Mouse (Mus musculus) adrenal gland, adult 8-10 months (tissue): Measurements from ENCODE around the gene Mtfp1. TPM values are rescaled to one million over a fixed set of nuclear protein-coding genes. Genes with fewer than 3 reads are reported as not detected.
"Not testable (repeated sequence)": the region's sequence is repeated elsewhere in the genome, so short reads cannot be mapped to it uniquely, and the experiment has no call there.

Source experiments
- DNase-seq: peaks from one replicate; pipeline ENCODE4 v3.0.0; 2022
- total RNA-seq, 4 experiments: library from RNA; stranded (reverse); gene quantifications; 2 replicates each; pipeline ENCODE4 v1.2.4; 2022

The Mtfp1 gene
- total RNA-seq: 10 to 100 TPM; 17.5 to 21.4 (median 18.9) TPM

DNA sequence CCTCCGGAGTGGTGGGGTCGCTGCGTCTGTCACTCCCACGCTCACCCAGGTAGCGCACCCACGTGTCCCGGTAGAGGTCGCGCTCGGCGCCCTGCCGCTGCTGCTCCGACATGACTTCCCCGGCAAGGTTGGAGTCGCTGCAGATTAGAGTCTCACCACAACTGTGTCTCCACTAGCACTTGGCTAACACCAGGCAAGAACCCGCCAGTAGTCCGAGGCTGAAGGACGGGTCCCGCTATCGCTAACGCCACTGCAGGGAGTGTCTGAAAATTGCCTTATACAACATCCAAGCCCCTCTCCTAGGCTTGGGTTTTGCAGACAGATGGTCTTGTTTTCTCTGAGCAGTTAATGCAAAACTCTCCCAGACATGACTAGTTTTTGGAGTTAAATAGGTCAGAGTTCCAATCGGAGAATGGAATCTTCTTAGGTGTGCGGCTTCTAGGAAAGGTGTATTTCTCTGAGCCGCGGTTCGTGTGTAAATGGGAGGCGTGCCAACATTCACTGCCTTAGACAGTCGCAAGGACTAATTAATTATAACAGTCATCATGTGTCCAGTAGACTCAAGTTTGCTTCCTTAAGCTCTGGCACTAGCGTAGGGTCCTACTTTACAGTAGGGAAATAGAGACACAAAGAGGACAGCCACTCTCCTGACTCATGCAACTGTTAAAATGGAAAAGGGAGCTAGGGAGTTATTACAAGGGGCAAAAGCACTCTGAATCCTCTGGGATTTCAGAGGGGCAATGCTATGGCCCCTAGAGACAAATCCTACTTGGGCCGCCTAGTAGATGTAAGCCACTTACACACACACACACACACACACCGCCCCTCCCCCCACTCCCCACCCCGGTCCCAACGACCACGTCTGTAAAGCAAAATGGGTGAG is at the start of gene Mtfp1:
Mtfp1 (minus strand) TSS at position 275 of the 883 bp plus-strand sequence.
- DNase-seq: peak; percentile 50

DNA sequence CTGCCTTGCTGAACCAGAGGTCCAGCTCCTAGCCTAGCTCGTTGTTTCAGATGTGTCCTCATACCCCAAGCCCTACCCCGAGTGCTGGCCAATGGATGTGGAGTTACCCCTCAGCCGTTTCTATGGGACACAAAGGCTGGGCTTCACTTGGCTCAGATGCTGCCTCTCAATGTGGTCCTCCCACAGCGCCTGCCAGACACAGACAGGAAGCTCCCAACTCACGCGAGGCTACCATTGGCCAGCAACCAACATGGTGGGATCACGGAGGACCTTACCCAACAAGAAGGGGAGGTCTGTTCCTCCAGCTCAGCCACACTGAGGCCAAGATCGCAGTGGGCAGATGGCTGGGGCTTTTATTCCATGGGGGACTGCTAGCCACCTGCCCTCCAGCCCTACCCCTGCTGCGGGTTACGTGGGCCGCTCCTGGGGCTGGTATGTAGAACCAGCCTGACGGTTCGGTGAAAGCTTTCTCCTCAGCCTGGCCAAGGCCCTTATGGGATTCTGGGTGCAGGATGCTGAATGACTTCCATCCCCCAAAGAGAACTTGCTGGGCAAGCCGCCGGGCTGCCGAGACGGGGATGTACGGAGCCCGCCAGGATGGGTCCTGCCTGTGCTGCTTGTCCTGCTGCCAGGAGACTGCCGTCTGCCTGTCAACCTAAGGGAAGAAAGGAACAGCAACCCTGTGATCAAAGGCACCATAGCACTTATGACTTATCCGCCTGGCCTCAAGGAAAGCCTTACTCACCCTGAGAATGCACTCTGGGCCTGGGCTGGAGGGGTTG is 48.2 kb upstream of the Mtfp1 start:
- DNase-seq: no peak

DNA sequence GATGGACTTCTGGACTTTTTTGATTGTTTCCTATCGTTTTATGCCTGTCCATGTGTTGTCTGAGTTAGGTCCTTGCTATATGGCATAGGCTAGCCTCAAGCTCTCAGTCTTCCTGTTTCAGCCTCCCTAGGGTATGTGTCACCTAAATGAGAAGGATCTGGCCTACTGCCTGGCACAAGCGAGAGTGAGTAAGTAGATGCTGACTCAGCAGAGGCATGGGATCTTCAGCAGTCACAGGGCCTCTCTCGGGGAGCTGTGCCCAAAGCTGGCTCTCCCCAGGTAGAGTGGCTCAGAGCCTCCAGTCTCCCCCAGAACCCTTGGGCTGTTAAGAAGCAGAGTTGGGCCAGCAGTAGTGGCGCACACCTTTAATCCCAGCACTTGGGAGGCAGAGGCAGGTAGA is 47.1 kb upstream of the Mtfp1 start:
- DNase-seq: no peak

DNA sequence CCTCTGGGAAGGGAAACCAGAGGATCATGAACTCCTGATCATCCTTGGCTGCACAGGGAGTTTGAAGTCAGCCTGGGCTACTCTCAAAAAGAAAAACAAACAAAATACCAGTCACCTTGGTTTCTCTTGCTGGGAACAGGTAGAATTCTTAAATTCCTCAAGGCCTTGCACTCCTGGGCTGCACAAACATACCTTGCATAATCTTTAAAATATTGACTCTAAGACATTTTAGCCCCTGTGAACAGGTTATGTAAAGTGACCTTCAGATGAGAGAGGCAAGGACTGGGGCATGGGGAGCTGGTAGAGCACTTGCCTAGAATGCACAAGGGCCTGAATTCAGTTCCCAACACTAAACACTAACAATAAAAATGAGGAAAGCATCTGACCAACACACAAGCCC is 46.3 kb upstream of the Mtfp1 start:
- no peak for DNase-seq

DNA sequence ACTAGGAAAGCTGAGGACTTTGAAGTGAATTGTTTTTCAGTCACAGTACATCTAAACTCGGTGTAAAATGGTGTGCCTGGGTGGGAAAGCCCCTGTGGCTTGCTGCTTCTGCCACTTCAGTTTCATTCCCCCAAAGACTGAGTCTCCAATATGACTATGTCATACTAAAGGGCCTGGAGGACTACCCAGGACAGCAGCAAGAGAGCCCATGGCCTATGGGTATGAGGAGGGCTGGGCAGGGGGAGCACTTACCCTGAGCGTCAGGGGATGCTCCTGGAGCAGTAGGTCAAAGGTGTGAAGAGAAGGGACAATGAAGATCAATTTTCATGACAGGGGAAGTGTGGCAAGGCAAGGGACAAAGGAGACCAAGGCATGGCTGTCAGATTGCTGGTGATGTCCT is 43.7 kb upstream of the Mtfp1 start:
- DNase-seq: no peak

DNA sequence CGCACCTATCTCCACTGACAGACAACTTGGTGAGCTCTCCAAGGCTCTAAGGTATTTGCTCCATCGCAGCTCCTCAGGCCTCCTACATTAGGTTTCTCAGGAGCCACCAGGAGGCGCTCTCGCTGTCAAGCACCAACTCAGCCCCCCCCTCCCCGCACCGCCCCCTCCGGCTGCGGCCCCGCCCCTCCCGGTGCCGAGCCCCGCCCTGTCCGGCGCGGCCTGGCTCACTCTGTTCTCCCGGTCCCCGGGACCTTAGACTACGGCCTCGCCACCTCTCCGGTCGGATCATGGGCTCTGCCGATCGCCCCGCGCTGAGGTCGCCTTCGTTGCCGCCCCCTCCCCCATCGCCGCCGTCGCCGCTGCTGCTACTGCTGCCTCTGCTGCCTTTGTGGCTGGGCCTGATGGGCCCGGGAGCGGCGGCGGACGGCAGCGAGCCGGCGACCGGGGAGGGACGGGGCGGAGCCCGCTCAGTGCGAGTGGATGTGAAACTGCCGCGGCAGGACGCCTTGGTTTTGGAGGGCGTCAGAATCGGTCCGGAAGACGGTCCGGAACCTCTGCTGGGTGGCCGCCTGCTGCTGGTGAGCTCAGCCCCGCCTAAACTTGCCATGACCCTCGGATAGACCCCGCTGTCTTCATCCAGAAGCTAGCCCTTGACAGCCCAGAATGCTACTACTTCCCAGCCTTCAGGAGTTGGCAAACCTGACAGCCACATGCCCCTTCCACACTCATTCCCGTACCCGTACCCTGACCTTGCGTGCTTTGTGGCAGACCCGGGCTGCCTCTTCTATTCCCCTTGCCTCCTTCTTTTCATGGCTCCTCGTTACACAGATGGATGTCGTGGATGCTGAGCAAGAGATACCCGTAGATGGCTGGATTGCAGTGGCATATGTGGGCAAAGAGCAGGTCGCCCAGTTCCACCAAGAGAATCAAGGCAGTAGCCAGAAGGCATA is 40.0 kb upstream of the Mtfp1 start, which contains the start of gene Rnf215:
Rnf215 (plus strand) TSS at position 217 of the 950 bp plus-strand sequence.
- peak; percentile 76 for DNase-seq

DNA sequence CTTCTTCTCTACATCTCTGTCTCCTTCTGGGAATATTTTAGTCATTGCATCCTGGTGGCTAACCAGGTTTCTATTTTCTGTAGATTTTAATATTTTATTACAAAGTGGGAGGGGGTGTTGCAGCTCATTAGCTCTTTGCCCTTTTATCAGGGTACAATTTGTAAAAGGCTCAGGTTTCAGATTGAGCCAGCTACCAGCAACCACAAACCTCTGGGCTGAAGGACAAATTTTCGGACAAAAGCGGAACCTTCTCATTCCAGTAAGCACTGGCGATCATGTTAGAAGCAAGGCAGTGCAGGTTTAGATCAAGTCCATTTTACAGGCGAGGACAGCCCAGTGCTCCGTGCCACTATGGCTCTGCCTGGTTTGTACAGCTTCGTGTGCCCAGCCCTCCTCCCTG is 39.2 kb upstream of the Mtfp1 start:
- DNase-seq: no peak

DNA sequence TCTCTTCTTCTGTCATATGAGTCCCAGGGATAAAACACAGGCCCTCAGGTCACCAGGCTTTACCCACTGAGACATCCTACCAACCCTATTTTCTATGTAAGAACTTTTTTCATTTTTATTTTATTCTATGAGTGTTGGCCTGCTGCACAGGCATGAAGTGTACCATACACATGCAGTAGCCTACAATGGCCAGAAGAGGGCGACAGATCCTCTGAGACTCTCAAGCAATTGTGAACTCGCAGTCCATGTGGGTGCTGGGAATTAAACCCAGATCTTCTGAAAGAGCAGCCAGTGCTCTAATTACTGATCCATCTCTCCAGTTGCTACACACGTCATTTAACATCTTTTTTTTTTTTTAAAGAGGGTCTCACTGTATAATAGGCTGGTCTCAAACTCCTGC is 38.2 kb upstream of the Mtfp1 start:
- DNase-seq: no peak

DNA sequence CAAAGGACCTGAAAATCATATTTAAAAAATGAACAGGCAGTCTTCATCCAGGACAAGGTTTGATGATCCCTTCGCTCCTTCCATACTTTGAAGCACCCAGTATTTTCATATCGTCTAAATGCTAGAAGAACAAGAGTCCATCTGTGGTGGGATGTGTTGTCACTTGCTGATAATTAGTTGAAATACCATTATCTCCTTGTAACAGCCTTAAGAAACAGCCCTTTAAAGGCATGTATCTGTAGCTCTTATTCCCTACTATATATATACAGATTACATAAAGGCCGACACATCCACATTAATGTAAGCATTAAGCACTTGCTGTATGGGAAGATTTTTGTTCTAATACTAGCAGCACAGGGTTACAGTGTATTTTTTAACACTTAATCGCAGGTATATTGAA is 33.2 kb upstream of the Mtfp1 start:
- not testable (repeated sequence) for DNase-seq

DNA sequence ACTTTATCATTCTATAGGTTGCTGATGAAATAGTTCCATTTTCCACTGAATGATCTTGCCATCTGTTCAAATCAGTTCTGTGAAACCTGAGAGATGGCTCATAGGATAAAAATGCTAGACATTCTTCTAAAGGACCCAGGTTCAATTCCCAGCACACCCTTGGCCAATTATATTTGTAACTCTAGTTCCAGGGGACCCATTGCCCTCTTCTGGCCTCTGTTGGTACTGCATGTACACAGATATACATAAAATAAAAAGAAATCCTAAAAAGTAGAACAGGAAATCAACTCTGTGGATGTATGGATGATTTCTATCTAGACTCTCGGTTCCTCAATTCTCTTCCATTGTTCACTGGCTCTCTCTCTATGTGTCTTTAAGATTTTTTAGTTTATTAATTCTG is 31.8 kb upstream of the Mtfp1 start:
- no peak for DNase-seq

DNA sequence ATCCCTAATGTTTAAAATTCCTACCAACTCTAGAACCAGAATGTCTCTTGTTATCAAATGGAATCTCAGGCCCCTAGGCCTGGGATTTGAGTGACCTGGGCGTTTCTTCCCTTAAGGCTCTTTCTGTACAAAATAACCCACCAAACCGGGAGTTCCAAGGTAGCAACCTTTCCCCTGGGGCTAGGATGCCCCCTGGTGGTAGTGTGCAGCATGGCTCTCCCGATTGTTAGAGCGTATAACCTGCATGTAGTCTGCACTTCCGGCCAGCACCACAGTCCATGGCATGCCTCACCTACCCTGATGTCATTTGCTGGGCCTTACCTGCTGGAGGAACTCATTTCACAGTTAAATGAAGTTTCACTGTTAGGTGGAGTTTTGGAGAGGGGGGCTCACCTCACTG is 28.7 kb upstream of the Mtfp1 start:
- no peak for DNase-seq

DNA sequence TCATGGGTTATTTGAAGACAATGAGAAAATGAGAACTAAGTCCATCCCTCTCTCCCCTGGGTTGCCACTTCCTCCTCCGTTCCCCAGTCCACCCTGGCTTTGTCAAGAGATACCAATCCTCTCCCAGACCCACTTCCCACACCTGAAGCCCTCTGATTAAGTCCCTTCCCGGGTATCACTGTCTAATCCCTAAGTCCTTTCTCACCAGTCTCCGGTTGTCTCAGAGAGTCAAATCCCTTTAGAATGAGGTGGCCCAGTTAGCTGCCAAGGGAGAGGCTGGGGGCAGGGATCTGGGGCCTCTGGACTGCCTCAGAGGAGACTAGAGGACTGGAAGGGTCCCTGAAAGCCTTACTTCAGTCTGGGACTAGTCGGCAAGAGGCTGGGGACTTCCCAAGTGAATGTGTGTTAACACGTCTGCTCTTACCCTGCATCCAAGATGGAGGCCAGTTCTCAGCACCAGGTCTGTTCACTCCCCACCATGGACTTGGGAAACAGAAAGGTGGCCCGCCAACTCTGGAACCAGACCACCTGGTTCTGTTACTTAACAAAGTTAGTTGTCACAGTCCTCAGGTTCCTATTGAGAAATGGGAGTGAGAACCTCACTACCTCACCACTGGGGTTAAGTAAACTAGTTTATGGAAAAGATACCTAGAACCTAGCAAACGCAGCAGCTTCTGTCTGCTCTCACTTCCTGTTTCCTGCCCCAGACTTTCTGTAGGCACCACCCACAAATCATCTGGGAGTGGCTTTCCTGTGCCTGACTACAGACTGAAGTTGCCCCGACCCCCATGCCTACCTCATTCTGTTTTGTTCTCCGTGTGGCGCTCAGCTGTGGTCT is 27.7 kb upstream of the Mtfp1 start, which contains the start of gene Sec14l2:
Sec14l2 (minus strand) TSS at position 674 of the 838 bp plus-strand sequence.
- DNase-seq: no peak

DNA sequence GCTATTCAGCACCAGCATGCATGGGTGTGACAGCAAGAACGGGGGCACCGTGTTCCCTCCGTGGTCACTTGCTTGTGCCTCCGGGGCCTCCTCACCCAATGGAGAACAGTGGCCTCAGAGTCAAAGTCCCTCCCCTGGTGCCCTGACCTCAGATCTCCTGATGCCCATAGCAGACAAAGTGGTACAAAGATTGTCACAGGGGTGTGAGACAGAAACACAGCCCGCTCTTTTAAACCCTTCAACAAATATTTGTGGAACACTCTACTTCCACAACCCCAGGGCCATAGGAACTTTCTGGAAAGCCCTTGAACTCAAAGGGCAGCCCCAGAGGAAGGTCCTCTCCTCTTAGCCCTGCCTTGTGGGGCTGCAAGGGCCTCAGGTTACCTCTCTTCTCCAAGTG is 27.0 kb upstream of the Mtfp1 start:
- DNase-seq: no peak

DNA sequence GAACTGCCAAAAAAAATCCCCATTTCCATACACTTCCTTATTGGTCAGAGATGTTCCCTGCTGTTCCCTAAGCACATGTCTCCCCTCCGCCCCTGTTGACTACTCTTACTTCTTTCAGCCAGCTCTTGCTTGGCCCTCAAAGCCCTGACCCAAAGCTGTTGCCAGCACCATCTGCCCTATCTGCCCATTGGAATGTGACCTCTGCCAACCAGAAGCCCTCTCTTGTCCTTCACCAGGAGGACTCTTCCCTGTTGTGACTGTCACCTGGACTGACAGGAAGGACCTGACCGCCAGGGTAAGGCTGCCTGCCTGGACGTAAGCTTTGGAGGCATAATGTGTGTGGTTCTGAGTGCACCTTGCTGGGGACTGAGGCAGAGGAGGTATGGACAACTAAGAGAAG is 26.4 kb upstream of the Mtfp1 start:
- DNase-seq: no peak

DNA sequence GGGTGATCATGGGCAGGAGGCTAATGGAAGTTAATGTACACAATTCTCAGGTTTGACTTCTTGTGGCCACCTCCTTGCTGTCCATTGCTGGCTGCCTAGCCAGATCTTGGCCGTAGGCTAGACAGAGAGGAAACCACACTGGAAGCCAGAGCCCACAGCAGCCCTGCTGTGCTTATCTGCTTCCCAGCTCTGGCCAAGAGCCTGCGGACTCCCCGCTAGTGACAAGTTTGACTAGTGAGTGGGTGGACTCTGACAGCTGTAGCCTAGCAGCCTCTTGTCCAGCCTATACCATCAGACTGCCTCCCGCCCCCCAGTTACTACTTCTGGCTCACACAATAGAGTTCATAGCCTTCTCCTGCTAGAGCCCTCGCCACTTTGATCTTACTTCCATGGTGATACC is 24.4 kb upstream of the Mtfp1 start:
- no peak for DNase-seq

DNA sequence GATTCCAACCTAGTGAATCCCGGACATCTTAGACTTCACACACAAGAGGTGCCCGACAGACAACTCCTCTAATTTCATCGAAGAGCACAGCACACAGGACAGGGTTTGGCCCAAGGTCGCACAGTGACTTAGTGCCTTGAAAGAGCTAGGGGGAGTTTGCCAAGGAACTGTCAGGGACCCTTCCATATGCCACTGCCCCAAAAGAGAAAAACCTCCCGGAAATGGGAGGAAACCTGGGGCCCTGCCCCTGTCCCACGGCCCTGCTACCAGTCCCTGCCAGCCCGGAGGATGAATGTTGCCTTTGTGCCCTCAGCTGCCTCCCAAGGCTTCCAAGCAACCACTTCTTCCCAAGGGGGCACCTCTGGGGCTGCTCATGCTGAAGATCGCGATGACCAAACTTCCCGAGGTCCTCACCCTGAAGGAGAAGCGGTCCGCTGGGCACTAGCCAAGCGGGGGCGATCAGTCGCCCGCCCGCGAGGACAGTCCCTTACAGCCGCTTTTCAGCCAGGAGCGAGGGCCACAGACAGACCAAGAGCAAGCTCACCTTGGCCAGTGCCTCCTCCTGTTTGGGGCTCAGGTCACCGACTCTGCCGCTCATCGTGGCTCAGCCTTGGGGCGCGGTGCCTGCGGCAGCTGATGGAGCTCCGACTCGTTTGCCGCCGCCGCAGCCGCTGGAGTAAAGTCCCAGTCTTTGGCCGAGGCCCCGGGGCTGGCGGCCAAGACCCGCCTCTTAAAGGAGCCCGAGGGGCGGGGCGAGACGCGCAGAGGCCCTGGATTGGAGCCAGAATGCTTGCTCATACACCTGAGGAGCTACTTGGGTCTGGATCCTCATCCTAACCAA is 23.1 kb upstream of the Mtfp1 start:
- no peak for DNase-seq

DNA sequence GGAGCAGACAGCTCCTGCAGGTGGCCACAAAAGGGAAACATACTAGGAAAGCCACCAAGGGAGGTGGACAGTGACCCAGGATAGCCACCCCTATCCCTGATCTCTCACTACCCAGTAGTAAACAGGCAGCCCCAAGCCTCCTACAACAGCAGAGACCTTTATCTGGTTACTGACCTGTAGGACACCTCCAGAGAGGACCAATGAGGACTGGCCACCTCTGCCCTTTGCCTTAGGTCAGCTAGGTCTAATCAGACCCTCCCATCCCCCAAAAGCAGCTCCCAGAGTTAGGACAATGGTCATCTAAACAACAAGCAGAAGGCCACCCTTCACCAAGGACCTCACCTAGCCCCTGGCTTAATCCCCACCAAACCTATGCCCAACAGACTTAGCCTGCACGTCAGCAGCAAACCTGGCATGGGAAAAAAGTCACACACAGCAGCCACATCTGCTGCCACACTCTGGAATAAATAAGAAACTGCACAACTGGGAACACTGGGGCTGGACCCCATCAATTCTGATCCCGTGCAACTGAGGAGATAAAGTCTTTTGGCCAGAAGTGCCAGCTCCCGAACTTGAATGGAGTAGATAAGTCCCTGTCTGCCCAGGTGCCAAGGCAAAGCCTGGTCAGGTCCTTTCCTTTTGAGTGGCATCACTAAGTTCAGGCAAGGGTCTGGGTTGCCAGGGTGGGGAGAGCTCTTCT is 22.3 kb upstream of the Mtfp1 start:
- no peak for DNase-seq

DNA sequence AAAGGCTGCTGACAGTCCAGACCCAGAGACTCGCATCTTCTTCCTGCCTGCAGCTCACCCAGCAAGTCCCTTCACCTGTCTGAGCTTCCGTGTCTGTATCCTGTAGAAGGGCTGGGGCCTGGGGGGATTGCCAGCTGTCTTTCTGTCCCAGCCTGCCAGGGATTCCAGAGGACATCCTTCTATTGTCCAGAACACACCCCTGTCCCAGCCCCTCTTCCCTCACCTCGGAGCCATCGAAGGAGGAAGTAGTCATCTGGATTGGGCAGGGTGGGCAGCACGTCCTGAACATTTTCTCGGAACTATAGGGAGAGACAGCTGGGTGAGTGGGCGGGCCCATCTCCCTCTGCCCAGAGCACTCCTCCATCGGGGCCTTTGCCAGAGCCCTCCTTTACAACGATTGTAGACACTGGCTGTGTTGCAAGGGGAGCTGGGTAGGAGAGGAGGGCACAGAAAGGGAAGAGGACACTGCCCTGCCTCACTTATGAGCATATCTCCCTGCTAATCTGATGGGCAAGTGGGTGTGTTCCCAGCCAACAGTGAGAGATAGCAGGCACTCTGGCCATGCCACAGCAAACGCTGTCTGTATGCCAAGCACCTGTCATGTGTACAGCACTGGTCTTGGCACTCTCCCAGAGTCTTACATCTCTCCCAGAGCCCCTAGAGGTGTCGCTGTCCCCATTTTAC is 21.4 kb upstream of the Mtfp1 start:
- DNase-seq: no peak

DNA sequence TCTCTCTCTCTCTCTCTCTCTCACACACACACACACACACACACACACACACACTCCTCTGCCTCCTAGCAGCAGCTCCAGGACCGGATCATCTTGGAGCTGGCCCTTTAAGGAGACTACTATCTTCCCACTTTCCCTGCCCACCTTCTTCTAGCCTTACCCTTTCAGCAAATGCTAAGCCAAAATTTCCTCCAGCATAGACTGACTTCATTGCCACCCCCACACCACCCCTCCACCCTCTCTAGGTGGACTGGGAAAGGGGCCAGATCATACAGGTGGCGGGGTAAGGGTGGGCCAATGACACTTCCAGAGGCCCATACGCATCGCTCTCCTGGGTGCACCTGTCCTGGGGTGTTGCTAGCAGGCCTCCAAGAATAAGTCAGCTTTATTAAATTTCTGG is 20.2 kb upstream of the Mtfp1 start:
- no peak for DNase-seq
